Mouse (Mus musculus): ENCODE measurements around the gene Npepl1. TPM values are rescaled to one million over a fixed set of nuclear protein-coding genes. Genes with fewer than 3 reads are reported as not detected.

Npepl1 gene
- polyA plus RNA-seq (2016; fragmentation: Nextera tagmentation; extraction: Ambion mirVana): 35.0 and 37.6 TPM in 2 replicates

DNA sequence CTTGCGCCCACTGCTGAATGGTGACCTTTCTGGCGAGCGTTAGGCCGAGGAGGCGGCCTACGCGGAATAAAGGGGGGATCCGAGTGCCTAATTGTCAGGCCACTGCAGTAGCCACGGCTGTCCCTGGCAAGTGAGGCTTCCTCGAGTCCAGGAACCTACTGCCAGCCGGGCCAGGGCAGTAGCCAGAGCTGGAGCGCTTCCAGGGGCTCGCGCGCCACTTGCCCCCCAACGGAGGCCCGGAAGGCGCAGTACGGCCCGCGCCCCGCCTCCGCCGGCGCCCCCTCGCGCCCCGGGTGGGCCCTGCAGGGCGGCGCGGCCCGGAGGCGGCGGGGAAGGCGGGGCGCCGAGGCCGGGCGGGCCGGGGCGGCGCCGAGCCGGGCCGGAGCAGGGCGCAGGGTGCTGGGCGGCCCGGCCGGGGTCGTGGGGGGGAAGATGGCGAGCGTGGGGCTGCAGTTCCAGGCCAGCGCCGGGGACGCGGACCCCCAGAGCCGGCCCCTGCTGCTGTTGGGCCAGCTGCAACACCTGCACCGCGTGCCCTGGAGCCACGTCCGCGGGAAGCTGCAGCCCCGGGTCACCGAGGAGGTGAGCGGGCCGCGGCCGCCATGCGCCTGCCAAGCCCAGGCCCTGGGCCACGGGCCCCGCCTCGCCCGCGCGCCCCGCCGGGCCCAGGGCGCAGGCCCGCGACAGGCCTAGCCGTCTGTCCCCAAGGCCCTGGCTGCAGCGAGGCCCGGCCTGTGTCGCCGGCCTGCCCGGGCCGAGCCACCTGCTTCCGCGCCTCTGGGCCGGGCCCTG, at the start of gene Npepl1:
Npepl1 (plus strand) TSS at position 359 of the 792 bp plus-strand sequence.
- peak within 1 kb of the TSS; percentile 65 for H3K4me3 ChIP-seq
- WGBS: 2% methylated on average over 76 of the region's 90 CpGs
- peak within 1 kb of the TSS; percentile 97 for H3K27ac ChIP-seq

DNA sequence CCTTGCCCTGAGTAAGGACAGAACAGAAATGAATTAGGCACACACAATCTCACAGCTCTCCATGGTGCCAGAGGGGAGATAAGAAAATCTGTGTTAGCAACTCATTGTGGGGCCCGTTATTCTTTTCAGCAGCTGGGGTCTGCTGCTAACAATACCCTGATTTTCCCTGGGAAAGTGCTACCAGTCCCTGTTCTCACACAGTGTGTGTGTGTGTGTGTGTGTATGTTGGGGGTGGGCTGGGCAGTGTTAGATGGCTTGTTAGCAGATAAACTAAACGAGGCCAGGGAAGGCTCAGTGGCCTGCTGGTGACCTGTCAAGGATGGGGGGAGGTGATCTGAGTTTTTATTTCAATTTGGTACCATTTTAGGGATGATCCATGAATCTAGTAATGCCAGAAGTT, 48.9 kb upstream of the Npepl1 start:
- Histone ChIP-seq H3K27me3 (ENCODE audit: insufficient read depth, poor library complexity, severe bottlenecking) (no peaks in the 10 kb centered on the region), H3K9me3 (no peaks in the 10 kb centered on the region), H3K36me3 (no peaks in the 10 kb centered on the region), H3K4me1 (replicated peaks) (peaks cover 8% of the 10 kb centered on the region; the same call in 1 of the 2 replicates), H3K27ac (0 out of 2 replicates have a peak overlapping the region, but pooled peaks have one; percentile 23), H3K4me3 (no peak overlapping the region)
- DNase-seq (ENCODE audit: low spot score): peak; percentile 12
- 37% methylated on average over 2 of the region's 2 CpGs for WGBS

More for the DNA sequence above, at the start of gene Npepl1:
- H3K4me1 ChIP-seq (replicated peaks): peaks cover 35% of the 10 kb centered on the region
- H3K36me3 ChIP-seq: peaks cover 21% of the 10 kb centered on the region
- no peaks in the 10 kb centered on the region for H3K27me3 ChIP-seq (ENCODE audit: insufficient read depth, poor library complexity, severe bottlenecking)
- peak; percentile 68 for DNase-seq (ENCODE audit: low spot score)
- no peaks in the 10 kb centered on the region for H3K9me3 ChIP-seq

DNA sequence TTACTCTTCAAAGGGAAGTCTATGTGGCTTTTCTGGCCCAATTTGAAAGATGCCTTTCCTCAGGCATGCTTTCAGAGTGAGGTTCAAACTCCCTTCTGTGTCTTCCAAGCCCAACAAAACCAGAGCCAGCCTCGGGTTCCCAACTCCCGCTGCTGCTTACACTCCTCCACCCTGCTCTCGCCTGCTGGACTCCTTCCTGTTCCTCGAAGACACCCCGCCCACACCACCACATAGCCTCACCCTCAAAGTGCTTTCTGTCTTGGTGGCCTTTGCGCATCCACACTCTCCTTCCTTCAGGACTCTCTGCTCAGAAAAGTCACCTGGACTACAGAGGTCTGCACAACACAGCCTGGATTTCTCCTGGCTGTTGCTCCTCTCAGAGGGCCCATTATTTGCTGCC, 47.1 kb upstream of the Npepl1 start:
- peaks cover 8% of the 10 kb centered on the region; the same call in 1 of the 2 replicates for H3K4me1 ChIP-seq (replicated peaks)
- H3K9me3 ChIP-seq: no peaks in the 10 kb centered on the region
- WGBS: 79% methylated on average over 6 of the region's 6 CpGs
- no peaks in the 10 kb centered on the region for H3K27me3 ChIP-seq (ENCODE audit: insufficient read depth, poor library complexity, severe bottlenecking)
- H3K27ac ChIP-seq: no peak overlapping the region
- no peak overlapping the region for H3K4me3 ChIP-seq
- no peaks in the 10 kb centered on the region for H3K36me3 ChIP-seq
- DNase-seq (ENCODE audit: low spot score): no peak

DNA sequence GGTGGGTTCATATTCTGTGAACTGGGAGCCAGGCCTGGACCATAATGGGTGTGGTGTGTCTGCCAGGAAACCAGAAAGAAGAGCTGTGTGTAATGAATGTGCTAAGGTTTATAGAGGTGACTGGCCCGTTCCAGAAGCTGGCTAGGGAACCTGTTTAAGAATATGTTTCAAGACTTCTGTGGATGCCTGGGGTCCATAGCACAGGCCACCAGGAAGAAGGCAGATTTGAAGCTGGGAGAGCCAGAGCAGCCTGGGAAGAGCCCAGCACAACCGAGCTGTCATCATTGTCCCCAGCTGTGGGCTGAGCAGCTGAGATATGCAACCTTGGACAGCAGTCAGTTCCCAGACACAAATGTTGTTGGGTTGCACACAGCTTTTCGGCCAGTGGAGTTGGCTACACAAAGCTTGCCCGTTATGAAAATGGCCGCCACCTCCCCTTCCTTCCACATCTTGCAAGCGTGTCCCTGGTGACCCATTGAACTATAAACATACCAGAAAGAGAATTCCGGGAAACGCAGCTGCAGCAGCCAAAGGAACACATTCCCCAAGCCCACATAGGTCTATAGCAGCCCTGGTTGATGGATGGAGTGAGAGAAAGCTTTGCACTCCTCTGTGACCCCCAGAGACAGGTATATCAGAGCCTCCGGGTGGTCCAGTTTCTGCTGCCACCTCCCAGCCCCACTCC, 46.5 kb upstream of the Npepl1 start:
- H3K4me1 ChIP-seq (replicated peaks): peaks cover 8% of the 10 kb centered on the region; the same call in 1 of the 2 replicates
- H3K27me3 ChIP-seq (ENCODE audit: insufficient read depth, poor library complexity, severe bottlenecking): no peaks in the 10 kb centered on the region
- no peaks in the 10 kb centered on the region for H3K9me3 ChIP-seq
- H3K36me3 ChIP-seq: no peaks in the 10 kb centered on the region
- no peak overlapping the region for H3K27ac ChIP-seq
- WGBS: 73% methylated on average over 9 of the region's 9 CpGs
- DNase-seq (ENCODE audit: low spot score): peak; percentile 15
- H3K4me3 ChIP-seq: no peak overlapping the region

DNA sequence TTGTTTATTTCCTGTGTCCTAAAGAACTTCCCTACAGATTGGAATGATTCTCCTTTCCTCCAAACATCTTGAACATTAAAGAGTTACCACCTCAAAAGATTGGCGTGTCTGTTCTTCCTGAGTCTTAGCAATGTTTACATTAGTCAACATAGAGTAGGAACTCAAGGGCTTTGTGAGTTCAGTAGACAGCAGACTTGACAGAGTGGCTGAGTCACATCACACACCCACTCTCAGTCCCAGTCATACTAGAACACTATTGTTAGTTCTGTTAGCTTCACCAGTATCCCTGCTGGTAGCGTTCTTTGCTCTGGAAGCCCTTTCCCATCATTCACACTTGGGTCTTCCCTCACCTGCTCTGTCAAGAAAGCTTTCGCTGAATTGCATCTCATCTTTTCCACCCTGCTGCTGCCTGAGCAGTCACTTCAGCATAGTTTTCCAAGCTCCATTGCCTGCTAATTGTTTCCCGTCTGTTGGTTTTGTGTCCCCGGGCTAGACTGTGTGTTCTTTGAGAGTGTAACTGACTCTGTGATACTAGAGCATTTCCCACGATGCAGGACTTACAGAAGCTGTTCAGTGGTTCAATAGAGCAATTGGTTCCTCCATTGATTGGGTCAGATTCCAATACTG, 42.2 kb upstream of the Npepl1 start:
- H3K4me1 ChIP-seq (replicated peaks): peaks cover 10% of the 10 kb centered on the region; the same call in 1 of the 2 replicates
- no peaks in the 10 kb centered on the region for H3K27me3 ChIP-seq (ENCODE audit: insufficient read depth, poor library complexity, severe bottlenecking)
- no peak overlapping the region for H3K4me3 ChIP-seq
- no peak overlapping the region for H3K27ac ChIP-seq
- H3K9me3 ChIP-seq: no peaks in the 10 kb centered on the region
- 83% methylated on average over 6 of the region's 6 CpGs for WGBS
- H3K36me3 ChIP-seq: no peaks in the 10 kb centered on the region
- no peak for DNase-seq (ENCODE audit: low spot score)

DNA sequence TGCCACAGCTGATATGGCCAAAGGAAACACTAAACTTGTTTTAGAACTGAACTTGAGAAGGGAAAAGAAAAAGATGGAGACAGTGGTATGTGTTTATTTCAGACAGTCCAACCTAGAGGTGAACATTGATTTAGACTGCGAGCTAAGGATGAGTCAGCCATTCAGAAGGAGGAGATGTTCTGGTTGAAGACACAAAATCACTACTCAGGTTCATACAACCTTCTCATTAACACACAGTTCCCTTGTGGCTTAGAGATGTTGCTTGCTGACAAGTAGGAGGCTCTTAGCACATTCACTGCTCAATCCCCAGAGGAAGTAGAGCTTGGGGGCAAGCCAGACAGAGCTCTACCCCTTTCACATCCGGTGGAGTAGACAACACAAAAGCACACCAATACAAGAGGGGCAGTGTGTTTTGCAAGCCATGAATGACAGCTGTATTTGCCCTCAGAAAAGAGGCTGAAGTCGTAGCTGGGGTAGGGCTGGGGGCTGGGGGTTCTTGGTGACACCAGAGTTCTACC, 40.6 kb upstream of the Npepl1 start:
- Histone ChIP-seq H3K9me3 (no peaks in the 10 kb centered on the region), H3K36me3 (no peaks in the 10 kb centered on the region), H3K4me3 (no peak overlapping the region), H3K27me3 (ENCODE audit: insufficient read depth, poor library complexity, severe bottlenecking) (no peaks in the 10 kb centered on the region), H3K27ac (no peak overlapping the region), H3K4me1 (replicated peaks) (peaks cover 21% of the 10 kb centered on the region)
- 70% methylated on average over 3 of the region's 3 CpGs for WGBS
- DNase-seq (ENCODE audit: low spot score): no peak

DNA sequence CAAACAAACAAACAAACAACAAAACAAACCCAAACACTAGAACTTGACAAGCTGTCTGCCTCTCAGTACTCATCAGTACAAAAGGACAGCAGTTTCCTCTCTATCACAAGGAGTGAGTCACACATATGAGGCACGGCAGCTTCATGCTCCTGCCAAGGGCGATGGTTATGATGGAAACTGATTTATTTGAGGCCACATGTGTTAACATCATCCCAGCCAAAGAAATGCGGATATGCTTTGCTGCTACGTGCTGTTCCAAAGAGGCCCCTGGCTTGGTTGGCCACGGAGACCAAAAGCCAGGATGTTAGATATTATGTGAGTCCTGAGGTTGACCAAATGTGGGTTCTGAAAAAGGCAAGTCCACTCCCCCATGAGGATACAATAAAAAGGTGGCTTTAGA, 38.7 kb upstream of the Npepl1 start:
- no peak overlapping the region for H3K27ac ChIP-seq
- H3K9me3 ChIP-seq: no peaks in the 10 kb centered on the region
- H3K36me3 ChIP-seq: no peaks in the 10 kb centered on the region
- WGBS: 93% methylated on average over 5 of the region's 5 CpGs
- H3K4me1 ChIP-seq (replicated peaks): peaks cover 37% of the 10 kb centered on the region
- no peak for DNase-seq (ENCODE audit: low spot score)
- no peak overlapping the region for H3K4me3 ChIP-seq
- H3K27me3 ChIP-seq (ENCODE audit: insufficient read depth, poor library complexity, severe bottlenecking): no peaks in the 10 kb centered on the region

DNA sequence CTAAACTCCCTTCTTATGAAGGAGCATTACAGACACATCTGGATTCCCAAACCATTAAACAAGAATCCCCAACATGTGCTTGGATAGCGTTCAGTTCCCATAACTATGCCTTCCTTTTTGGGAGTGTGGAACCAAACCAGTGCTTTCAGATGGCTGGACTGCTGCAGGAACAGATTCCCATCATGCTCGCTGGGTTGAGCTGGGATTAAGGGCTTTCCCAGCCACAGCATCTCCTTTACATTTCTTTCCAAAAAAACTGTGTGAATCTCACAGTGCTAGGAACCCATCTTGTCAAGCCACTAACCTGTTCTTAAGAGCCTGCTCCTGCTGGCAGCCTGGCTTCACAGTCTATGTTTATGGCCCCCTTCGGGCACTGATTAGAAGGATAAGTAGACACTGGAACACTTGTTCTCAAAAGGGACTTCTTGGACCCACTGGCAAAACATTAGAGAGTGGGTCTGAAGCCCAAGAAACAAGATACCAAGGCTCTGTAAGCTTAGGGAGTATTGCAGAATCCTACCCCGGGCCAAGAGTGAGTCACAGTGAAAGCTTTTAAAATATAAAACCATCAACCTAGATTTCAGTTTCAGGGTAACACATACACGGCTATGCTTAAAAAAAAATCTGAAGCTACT, 36.9 kb upstream of the Npepl1 start:
- Histone ChIP-seq H3K4me1 (replicated peaks) (peaks cover 51% of the 10 kb centered on the region), H3K36me3 (no peaks in the 10 kb centered on the region), H3K9me3 (no peaks in the 10 kb centered on the region), H3K4me3 (no peak overlapping the region), H3K27ac (peak overlapping the region; percentile 90; the same call in 1 of the 2 replicates), H3K27me3 (ENCODE audit: insufficient read depth, poor library complexity, severe bottlenecking) (no peaks in the 10 kb centered on the region)
- 78% methylated on average over 5 of the region's 5 CpGs for WGBS
- DNase-seq (ENCODE audit: low spot score): no peak

DNA sequence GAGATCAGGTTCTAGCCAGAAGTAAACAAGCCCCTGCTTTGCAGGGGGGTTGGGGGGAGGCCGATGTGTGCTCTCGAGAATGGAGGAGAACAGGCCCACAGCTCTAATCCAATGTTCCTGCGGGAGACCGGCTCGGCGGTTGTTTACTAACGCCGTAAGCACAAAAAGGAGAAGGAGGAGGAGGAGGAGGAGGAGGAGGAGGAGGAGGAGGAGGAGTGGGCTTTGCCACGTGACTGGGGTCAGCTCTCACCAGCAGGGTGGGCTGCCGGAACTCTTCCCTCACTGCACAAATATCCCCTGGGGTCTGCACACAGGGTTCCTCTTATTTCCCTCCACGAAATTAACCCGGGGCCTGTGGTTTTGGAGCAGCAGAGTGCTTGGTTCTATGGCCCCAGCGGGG, 35.5 kb upstream of the Npepl1 start:
- peaks cover 59% of the 10 kb centered on the region for H3K4me1 ChIP-seq (replicated peaks)
- WGBS: under 1% methylated on average over 13 of the region's 13 CpGs
- DNase-seq (ENCODE audit: low spot score): peak; percentile 73

DNA sequence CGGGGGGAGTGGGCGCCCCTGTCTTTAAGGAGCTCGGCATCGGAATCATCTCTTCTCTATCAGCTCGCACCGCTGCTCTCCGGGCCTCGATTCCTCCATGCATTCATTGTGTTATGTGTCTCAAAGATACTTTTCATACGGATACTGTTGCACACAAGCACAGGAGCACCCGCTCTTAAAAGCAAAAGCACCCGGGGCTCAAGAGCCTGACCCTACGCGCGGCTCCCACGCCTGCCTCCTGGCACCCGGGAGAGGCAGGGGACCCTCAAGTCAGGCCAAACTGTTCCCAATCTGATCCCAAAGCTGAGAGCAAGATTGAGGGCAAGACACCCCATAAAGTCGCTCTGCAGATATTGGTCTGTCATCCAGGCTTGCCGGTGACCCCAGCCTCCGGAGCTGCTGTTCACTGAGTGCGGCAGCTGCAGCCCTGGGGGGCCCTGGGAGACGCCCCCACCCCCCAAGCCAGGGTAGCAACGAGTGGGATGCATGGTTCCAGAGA, 35.0 kb upstream of the Npepl1 start:
- H3K9me3 ChIP-seq: no peaks in the 10 kb centered on the region
- under 1% methylated on average over 22 of the region's 22 CpGs for WGBS
- DNase-seq (ENCODE audit: low spot score): no peak
- H3K4me3 ChIP-seq: peak overlapping the region; percentile 77
- peak overlapping the region; percentile 90 for H3K27ac ChIP-seq
- no peaks in the 10 kb centered on the region for H3K36me3 ChIP-seq
- peaks cover 59% of the 10 kb centered on the region for H3K4me1 ChIP-seq (replicated peaks)
- H3K27me3 ChIP-seq (ENCODE audit: insufficient read depth, poor library complexity, severe bottlenecking): no peaks in the 10 kb centered on the region

More for the DNA sequence above, 35.5 kb upstream of the Npepl1 start:
- Histone ChIP-seq H3K9me3 (no peaks in the 10 kb centered on the region), H3K36me3 (no peaks in the 10 kb centered on the region), H3K27ac (peak overlapping the region; percentile 90), H3K4me3 (peak overlapping the region; percentile 77), H3K27me3 (ENCODE audit: insufficient read depth, poor library complexity, severe bottlenecking) (no peaks in the 10 kb centered on the region)

DNA sequence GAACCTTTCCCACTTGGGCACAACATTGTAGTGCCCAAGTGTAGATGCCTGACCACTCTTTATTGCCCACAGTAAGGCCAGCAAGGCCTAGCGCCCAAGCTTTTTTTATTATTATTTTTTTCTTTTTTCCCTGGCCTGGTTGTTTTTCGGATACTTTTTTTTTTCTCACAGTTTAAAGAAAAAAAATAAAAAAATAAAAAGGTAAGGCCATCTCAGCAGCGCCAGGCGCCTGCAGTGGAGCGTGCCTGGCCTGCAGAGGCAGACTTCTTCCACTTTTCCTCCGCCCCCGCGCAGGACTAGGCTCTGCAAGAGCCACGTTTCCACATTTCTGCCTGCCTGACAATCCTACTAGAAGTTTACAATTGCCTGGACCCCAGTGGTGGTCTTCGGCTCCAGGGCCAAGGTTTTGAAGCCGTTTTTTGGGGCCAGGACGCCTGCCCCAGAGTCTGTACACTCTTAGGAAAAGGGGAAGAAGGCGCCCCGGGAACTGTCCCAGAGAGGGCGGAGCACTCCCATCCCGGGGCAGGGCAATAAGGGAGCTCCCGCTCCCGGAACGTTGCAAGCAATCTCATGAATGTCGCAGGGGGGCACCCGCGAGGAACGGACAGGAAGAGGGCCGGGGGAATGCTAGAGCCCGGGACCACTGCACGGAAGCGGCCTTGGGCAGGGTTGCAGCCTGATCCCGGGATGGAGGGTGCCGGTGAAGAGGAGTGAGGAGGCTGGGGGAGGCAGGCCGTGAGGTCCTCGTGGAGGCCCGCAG, 34.3 kb upstream of the Npepl1 start, which contains the start of gene Stx16:
Stx16 (plus strand) TSS at position 636 of the 760 bp plus-strand sequence.
- under 1% methylated on average over 32 of the region's 32 CpGs for WGBS
- H3K27ac ChIP-seq: peak within 1 kb of the TSS; percentile 90
- DNase-seq (ENCODE audit: low spot score): peak; percentile 92
- no peaks in the 10 kb centered on the region for H3K9me3 ChIP-seq
- H3K4me1 ChIP-seq (replicated peaks): peaks cover 67% of the 10 kb centered on the region
- H3K27me3 ChIP-seq (ENCODE audit: insufficient read depth, poor library complexity, severe bottlenecking): no peaks in the 10 kb centered on the region
- peak within 1 kb of the TSS; percentile 77 for H3K4me3 ChIP-seq
- no peaks in the 10 kb centered on the region for H3K36me3 ChIP-seq

All from hindbrain, embryonic 10.5 days (tissue).